Mouse (Mus musculus) retina, embryonic 14.5 days (tissue): ENCODE data around the gene Olfr1378.

ENCODE experiments used
- DNase-seq: peaks from one replicate; pipeline ENCODE4 v3.0.0-alpha.2; 2015; ENCODE audit warnings: low spot score

Gene Olfr1378

DNA sequence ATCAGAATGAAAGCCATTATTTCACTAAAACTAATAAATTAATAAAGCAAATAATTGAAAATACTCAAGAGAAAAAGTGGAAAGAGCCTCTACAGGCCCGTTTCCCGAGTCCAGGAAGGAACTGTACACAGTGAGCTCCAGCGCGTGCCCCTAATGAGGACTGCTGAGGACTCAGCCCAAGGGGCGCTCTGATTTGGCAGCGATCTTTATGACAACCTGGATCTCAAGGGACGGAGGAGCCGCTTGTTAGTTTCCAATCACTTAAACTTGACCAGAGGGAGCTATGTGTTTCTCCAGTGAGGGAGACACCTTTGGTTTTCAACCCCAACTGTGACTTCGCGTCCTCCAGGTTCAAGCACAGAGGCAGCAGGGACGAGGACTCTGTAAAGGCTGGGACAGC, at the start of gene Olfr1378:
Gene Olfr1378, plus strand, starts transcription at position 301 of the 400 bp plus-strand sequence.
- no peak for DNase-seq

DNA sequence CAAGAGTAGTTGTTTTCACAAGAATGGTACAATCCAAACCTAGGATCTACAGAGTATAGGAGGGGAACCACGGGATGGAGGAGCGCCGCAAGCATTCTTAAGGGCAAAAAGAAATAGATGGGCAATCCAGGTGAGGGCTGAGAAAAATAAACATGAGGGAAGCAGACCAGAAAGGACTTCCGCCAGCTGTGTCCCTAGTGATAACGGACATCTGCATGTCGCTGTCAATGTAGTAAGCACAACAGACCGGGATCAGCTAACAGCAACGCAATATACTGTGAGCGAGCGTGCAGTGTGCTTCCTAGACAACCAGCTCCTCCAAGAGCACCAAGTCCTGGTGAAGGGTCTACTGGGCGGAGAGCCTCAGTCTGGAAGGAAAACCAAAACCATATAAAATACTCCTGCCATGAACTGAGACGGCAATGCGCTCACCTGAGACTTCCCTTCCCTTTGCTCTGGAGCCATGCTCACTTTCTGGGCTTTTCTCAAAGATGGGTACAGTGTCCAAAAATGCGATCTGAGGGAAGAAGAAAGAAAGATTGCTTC, 35.8 kb upstream of the Olfr1378 start:
- peak; percentile 10 for DNase-seq

DNA sequence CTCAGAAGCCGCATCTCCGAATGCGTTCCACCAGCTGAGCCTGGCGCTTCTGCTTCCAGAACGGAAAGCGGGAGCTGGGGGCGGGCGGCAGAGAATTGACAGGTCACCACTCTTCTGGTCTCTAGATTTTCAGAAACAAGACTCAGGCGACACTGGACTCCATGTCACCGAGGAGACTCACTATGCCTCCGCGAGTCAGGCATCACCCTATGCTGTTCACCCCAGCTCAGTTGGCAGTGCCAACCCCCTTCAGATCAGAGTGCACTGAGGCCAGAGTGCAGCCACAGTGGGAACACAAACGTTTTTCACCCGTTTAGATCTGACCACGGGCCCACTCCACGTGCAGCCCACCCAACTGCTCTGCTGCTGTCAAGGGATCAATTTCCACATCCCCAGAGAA, 35.3 kb upstream of the Olfr1378 start:
- no peak for DNase-seq

DNA sequence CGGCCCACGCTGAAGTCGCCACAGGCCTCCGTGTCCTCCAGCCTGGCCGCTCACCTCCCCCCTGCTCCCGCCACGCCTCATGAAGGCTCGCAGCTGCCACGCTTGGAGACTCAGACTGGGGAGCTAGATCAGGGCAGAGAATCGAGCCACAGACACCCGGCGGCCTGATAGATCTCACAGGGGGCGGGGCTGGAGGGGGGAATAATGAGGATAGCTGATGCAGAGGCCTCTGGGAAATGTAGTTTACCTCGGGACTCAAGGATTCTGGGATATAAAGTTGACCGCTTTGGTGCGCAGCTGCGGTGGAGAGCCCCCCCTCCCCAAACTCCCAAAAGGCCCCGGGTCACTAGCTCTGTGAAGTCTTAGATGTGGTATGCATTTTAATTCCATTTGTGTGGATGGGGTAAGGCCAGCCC, 34.9 kb upstream of the Olfr1378 start, which contains the start of gene Zfp354b:
Gene Zfp354b, minus strand, starts transcription at position 183 of the 416 bp plus-strand sequence.
- peak; percentile 90 for DNase-seq

DNA sequence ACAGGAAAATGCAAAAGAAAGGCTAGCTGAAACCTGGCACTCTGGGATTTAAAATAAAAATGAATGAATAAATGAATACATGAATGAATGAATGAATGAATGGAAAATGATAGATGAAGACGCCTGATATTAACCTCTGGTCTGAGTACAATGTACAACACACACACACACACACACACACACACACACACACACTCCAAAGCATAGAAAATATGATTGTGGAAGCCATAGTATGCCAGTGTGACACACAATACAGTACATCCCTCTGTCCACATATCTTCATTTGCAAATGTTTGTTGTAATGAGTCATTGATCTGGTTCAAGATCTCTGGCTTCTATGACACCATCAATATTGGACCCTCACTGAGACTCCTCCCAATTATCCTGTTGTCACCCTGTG, 34.3 kb upstream of the Olfr1378 start:
- DNase-seq, result no peak

DNA sequence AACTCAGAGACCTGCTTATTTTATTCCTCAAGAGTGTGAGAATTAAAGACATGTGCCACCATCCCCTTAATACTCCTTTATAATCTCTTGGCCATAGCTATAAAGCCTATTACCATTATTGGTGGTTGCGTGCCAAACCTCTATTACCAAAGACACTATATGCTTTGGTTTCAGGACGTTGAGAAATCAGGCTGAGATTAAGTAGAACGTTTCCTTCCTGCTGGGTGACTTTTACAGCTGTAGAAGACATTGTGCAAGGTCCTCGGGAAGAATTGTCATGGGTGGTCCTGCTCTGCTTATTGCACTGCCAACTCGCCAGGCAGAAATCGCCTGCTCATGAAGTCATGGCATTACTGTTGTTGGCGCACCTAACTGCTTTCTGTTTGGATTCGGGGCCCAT, 27.9 kb upstream of the Olfr1378 start:
- no peak for DNase-seq

DNA sequence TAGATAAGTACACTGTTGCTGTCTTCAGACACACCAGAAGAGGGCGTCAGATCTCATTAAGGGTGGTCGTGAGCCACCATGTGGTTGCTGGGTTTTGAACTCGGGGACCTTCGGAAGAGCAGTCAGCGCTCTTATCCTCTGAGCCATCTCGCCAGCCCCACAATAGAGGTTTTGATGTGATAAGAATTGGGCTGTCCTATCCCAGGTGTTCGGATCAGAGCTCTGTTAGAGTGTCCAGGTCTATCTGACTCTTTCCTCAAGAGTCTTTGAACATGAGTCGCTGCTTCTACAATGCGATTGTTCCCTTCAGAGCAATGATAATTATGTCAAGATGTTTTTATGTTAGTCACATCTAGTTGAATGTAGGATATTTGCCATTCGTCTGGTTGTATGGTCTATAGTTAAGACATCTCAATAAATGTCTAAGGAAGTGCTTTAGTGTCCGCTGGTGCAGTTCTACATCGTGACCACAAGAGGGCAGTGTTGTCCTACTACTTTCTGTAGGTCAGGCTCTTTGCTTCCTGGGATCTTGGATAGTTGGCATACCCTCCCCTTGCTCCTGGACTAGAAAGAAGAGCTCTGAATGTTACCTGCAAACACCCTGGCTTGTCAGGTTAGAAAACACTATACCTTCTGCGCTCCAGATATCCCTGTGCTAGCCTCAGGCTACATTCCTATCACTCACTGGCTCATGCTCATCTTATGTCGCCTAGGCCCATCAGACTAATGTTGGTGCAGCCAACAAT, 26.5 kb upstream of the Olfr1378 start:
- peak; percentile 88 for DNase-seq

DNA sequence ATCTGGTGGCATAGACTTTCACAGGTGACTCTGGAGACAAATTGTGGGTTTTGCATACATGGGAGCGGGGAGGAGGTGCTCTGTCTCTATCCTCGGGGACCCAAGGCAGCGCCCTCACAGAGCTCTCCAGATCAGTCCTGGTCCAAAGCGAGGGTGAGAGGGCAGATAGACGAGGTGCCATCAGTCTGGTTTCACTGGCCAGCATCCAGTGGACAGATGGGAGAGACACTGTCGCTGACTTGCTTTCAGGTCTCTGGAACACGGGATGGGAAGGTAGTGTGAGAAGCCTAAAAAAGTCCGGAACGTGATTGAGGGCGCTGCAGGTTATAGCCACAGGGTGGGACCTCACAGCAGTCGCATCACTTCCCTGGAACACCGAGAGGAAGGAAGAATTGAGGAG, 23.9 kb upstream of the Olfr1378 start:
- no peak for DNase-seq

DNA sequence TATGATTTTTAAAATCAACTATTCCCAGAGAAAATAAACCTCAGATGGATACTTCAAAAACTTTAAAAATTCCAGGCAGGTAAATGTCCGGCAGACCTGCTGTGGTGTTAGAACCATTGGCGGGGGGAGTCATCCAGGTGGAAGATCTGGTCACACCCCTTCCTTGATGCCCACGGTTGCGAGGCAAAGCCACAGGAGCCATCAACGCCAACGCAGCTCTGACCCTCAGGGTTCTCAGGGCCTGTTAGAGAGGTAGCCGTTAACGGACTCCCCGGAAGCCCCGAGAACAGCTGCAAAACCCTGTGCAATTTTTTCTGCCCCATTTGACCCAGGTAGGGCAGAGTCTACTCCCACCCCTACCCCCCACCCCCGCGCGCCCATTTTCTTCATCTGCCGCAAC, 22.8 kb upstream of the Olfr1378 start, which contains the start of gene 4933414I15Rik:
Gene 4933414I15Rik, minus strand, starts transcription at position 260 of the 400 bp plus-strand sequence.
- no peak for DNase-seq

DNA sequence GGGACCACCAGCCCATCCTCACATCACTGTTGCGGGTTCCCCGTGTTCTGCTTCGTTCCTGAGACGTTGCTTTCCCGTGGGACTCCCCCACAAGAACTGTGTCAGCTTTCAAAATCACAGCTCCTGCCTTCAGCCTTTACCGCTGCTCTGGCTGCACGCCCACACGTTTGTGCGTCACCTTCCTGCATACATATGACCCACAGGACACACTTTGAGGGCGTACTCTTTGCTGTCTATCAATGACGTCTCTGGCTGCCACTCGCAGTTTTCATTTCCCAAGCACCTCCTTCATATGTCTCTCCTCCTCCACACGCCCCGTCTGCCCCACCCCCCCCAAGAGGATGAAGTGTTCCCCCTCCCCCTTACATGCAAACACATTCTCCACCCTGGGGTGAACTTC, 14.0 kb upstream of the Olfr1378 start:
- no peak for DNase-seq

DNA sequence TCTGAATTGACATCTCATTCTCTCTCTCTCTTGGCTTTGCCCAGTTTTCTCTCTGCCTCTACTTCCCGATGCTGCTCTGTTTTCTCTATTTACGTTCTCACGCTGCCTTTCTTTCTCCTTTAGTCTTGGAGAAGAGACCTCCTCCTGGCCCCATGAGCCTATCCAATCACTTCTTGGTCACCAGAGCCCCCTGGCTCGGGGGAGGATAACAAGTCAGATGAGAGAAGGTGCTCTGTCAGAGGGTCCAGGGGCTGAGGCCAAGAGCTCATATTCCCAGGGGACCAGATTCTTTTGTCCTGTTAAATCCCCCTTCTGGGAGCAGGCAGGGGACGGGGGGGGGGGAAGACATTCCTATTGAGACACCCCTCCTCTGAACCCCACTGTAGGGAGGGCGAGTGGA, 12.7 kb upstream of the Olfr1378 start, which contains the start of gene Prop1:
Gene Prop1, minus strand, starts transcription at position 101 of the 400 bp plus-strand sequence.
- DNase-seq, result no peak

DNA sequence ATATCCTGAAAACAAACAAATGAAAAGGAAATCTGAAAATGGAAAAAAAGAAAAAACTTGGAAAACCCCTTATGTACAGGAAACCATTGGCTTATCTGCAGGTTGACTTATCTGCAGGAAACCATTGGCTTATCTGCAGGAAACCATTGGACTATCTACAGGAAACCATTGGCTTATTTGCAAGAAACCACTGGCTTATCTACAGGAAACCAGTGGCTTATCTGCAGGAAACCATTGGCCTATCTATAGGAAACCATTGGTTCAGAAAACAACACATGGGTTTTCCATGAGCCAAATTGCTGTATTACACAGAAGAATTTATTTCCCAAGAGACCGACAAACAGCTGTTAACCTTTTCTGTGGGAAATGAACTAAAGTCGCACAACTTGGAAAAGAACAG, 1.4 kb upstream of the Olfr1378 start:
- DNase-seq, result no peak

DNA sequence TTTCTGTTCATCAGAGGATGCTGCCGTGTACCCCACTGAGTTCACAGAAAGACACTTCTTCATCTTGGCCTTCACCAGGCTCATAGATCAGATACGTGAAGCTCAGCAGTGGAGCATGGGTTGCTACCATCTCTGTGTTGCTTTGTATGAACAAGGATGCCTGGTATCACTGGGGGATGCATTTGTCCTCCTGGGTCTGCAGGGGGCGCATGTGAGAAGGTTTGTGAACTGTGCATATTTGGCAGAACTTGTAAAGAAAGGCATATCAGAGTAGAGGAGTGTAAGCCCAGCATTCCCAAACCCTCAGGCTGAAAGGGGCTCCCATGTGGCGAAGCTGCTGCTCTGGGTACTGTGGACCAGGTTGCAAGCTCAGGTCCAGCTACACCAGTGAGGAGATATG, 10.9 kb downstream of the Olfr1378 start:
- DNase-seq, result peak; percentile 19

DNA sequence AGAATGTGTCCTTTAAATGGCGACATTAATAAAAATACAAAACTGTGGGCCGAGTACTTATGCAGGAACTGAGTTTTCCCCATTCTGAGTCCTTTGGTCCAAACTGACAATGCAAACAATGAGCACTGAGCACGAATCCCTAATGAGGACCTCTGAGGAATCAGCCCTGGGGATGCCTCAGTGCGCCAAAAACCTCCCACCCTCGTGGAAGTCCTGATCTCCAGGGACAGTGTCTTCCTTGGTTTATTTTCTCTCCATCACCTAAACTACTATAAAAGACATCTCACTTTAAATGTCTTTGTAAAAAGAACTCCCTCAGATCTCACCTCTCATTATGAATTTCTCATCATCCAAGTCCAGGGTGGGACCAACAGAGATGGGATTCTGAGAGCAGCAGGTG, 15.3 kb downstream of the Olfr1378 start, which contains the start of gene Olfr1377:
Gene Olfr1377, plus strand, starts transcription at position 301 of the 400 bp plus-strand sequence.
- DNase-seq, result no peak

DNA sequence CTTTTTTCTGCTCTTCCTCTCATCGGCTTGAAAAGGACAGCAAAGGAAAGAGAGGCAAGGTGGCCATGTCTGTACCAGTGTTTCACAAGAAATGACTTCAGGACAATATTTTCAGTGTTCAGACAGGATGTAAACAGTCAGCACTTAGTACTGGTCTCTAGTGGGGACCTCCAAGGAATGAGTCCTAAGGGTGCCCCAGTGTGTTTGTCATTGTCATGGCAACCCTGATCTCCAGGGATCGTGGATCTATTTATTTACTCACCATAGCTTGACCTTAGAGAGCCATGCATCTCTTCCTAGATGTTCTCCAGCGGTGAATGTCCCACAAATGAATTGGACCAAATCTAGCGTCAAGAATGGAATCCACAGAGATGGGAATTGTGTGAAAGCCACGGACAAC, 37.0 kb downstream of the Olfr1378 start, which contains the start of gene Olfr51:
Gene Olfr51, plus strand, starts transcription at position 301 of the 400 bp plus-strand sequence.
- no peak for DNase-seq

DNA sequence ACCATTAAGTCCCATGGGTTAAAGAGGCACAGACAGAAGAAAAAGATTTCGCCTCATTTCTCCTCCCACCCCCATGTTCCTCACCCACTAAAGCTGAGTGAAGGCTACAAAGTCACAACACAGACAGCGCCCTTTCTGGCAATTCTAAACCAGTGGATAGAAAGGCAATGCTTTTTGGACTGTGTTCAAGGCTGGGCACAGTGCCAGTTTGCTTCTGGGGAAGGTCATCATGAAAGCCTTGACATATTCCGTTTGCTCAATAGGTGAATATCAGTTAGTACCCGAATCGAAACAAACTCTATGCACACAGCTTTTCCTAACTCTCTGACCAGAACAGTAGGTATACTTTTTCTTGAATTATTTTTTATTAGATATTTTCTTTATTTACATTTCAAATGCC, 45.5 kb downstream of the Olfr1378 start:
- DNase-seq, result no peak

DNA sequence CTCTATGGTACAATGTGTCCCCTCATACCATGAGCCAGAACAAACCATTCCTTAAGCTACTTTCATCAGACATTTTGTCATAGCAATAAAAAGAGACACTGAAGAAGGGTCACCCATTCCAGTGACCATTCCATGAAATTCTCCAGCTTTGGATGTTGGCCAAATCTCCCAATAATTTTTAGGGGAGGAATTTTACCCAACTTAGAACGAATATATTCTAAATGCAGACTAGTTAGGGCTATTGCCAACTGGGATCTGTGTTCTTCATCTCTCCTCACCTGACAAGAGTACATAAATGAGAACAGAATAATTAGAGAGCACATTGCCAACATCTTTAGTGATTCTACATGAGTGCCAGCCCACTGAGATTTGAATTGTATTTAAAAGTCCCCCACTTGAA, 47.6 kb downstream of the Olfr1378 start, which contains the start of gene Olfr54:
Gene Olfr54, plus strand, starts transcription at position 301 of the 400 bp plus-strand sequence.
- DNase-seq, result no peak

DNA sequence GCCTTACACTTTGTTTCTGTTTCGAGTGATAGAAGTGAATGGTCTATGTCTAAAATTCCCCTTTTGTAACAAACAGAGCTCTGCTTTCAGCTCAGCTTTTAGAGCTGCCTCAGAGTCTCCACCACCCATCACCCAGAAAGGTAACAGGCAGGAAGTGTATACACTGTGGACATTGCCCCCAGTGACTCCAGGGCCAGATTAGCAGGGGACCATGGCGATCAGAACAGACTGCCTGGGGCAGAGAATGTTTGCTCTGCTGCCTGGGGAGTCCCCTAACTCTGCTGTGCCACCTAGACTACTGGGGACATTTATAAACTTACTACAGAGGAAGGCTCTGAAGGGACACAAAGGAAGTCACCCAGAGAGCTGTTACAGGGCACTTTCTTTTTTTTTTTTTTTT, 50.0 kb downstream of the Olfr1378 start:
- DNase-seq, result no peak
